Mouse (Mus musculus): ENCODE results near the gene Gtf2f1.

- TF ChIP-seq CTCF (IDR thresholded peaks at IDR 0.05; ENCODE audit: control insufficient read depth, insufficient read depth, insufficient replicate concordance, low read depth, low read length) (no peak), POLR2A (IDR thresholded peaks at IDR 0.05; ENCODE audit: control insufficient read depth, low read depth, low read length) (no peak)
Measured at GRCm38 (mm10) chr17:57027471-57027870, 16.4 kb upstream of the Gtf2f1 start.
